Mouse (Mus musculus): ENCODE data around the gene Fhl3.

DNA sequence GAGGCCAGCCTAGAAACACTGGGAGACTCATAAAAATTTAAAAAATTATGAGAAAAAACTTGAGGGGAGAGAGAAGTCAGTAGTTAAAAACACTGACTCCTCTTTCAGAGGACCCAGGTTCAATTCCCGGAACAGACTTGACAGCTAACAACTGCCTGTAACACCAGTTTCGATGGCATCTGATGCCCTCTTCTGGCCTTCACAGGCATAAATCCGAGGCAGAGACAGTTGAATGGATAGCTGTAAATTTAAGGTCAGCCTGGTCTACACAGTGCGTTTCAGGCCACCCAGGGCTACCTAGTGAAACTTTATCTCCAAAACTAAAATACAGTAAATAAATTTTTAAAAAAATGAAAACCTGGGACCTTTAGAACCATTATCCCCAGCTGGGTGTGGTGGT lies 15.5 kb upstream of the Fhl3 start:
- 0 out of 2 replicates have a peak, but pooled peaks have one; percentile 10 for TF ChIP-seq CTCF (conservative IDR thresholded peaks at IDR 0.05; ENCODE audit: low read length)
- no peak for TF ChIP-seq POU5F1 (IDR thresholded peaks at IDR 0.05; ENCODE audit: borderline replicate concordance, low read length)
- no peak for TF ChIP-seq NANOG (IDR thresholded peaks at IDR 0.05; ENCODE audit: borderline replicate concordance, low read length)
